Mouse (Mus musculus): ENCODE measurements at regions not wholly inside any gene's neighbourhood (a gene's known extent, or its start where the extent isn't known, plus 50 kb on each side); places are given as distances from the start of the nearest gene placed in this dataset.

- Histone ChIP-seq H3K4me2 (replicated peaks) (no peak overlapping the region), H3K9ac (replicated peaks) (peak overlapping the region; percentile 21; the same call in 1 of the 2 replicates), H3K27ac (peak overlapping the region; percentile 87), H3K36me3 (no peaks in the 10 kb centered on the region), H3K9me3 (no peaks in the 10 kb centered on the region), H3K4me3 (replicated peaks) (no peak overlapping the region), H3K4me1 (replicated peaks) (peaks cover 38% of the 10 kb centered on the region), H3K27me3 (no peaks in the 10 kb centered on the region)
- 36% methylated on average over 21 of the region's 21 CpGs for WGBS
- peak; percentile 89 for ATAC-seq
These were observed 118.4 kb downstream of the Cryba4 start for GRCm38 (mm10) chr5:112133688-112134573.

GRCm38 (mm10) chr5:112136646-112137045 lies 115.7 kb downstream of the Cryba4 start:
- ATAC-seq, result no peak
- no peaks in the 10 kb centered on the region for H3K9me3 ChIP-seq
- 49% methylated on average over 11 of the region's 14 CpGs for WGBS
- no peak overlapping the region; the same call in 1 of the 2 replicates for H3K27ac ChIP-seq
- no peak overlapping the region for H3K4me2 ChIP-seq (replicated peaks)
- H3K27me3 ChIP-seq, result no peaks in the 10 kb centered on the region; the same call in 1 of the 2 replicates
- no peak overlapping the region for H3K9ac ChIP-seq (replicated peaks)
- peaks cover 38% of the 10 kb centered on the region for H3K4me1 ChIP-seq (replicated peaks)
- H3K36me3 ChIP-seq, result no peaks in the 10 kb centered on the region
- no peak overlapping the region for H3K4me3 ChIP-seq (replicated peaks)

DNA sequence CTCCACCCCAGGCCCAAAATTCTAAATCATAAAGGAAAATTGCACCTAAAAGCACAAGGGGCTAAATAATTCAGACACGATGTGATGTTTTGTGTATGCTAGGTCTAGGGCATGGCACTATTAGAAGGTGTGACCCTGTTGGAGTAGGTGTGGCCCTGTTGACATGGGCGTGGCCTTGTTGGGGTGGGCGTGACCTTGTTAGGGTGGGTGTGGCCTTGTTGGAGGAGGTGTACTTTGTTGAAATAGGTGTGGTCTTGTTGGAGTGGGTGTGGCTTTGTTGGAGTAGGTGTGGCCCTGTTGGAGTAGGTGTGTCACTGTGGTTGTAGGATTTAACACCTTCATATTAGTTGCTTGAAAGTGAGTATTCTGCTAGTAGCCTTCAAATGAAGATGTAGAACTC lies 114.1 kb downstream of the Cryba4 start:
- Histone ChIP-seq H3K27ac (no peak overlapping the region), H3K4me3 (replicated peaks) (no peak overlapping the region), H3K4me1 (replicated peaks) (peaks cover 27% of the 10 kb centered on the region), H3K4me2 (replicated peaks) (no peak overlapping the region), H3K9me3 (no peaks in the 10 kb centered on the region), H3K9ac (replicated peaks) (no peak overlapping the region), H3K36me3 (no peaks in the 10 kb centered on the region), H3K27me3 (no peaks in the 10 kb centered on the region; the same call in 1 of the 2 replicates)
- 92% methylated on average over 3 of the region's 3 CpGs for WGBS
- no peak for ATAC-seq

DNA sequence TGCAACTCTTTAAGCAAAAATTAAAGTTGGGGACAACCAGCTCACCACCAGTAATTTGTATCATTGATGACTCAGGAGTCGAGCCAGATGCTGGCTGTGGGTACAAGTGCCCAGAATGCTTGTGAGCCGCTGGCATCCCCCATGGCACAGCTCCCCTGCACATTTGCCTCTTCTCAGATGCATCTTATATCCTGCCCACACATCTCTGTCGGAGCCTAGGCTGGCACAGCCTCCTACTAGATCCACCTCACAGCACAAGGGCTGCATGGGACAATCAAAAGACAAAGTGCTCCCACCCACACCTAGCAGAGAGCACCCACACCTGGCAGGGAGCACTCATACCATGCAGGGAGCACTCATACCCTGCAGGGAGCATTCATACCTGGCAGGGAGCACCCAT lies 109.6 kb downstream of the Cryba4 start:
- Histone ChIP-seq H3K9ac (replicated peaks) (no peak overlapping the region), H3K9me3 (no peaks in the 10 kb centered on the region), H3K36me3 (no peaks in the 10 kb centered on the region), H3K27me3 (no peaks in the 10 kb centered on the region; the same call in 1 of the 2 replicates), H3K4me2 (replicated peaks) (no peak overlapping the region), H3K4me3 (replicated peaks) (no peak overlapping the region), H3K27ac (no peak overlapping the region), H3K4me1 (replicated peaks) (no peaks in the 10 kb centered on the region; the same call in none of the 2 replicates)
- 90% methylated on average over 3 of the region's 3 CpGs for WGBS
- ATAC-seq, result no peak

- 80% methylated on average over 16 of the region's 16 CpGs for WGBS
- H3K4me2 ChIP-seq (replicated peaks), result no peak overlapping the region
- H3K4me3 ChIP-seq (replicated peaks), result no peak overlapping the region
- H3K9me3 ChIP-seq, result no peaks in the 10 kb centered on the region
- H3K36me3 ChIP-seq, result no peaks in the 10 kb centered on the region
- no peak overlapping the region for H3K27ac ChIP-seq
- ATAC-seq, result no peak
- no peak overlapping the region for H3K9ac ChIP-seq (replicated peaks)
- no peaks in the 10 kb centered on the region; the same call in none of the 2 replicates for H3K4me1 ChIP-seq (replicated peaks)
- no peaks in the 10 kb centered on the region; the same call in 1 of the 2 replicates for H3K27me3 ChIP-seq
These were observed 108.2 kb downstream of the Cryba4 start for GRCm38 (mm10) chr5:112143993-112144621.

DNA sequence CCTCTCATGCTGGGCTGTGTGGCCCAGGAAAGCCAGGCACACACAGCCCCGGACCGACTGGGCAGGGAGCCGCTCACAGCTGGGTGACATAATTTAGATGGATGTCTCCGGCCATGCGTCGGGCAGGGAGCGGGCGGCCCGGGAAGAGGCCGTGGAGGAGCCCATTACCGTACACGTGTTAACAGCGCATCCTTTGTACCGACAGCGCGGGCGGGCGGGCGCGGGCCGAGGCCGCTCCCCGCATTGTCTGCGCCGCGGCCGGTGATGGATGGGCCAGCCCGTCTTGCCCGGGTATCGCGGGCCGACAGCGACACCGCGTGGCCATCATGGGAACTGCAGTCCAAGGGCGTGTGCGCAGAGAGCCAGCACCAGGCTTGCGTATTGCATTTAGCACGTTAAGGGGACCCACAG lies 98.6 kb downstream of the Cryba4 start:
- 0 out of 2 replicates have a peak, but pooled peaks cover 3% of the 10 kb centered on the region for H3K4me1 ChIP-seq (replicated peaks)
- H3K36me3 ChIP-seq, result no peaks in the 10 kb centered on the region
- WGBS, result 1% methylated on average over 39 of the region's 39 CpGs
- H3K4me3 ChIP-seq (replicated peaks), result peak overlapping the region; percentile 25
- ATAC-seq, result peak; percentile 94
- no peaks in the 10 kb centered on the region; the same call in 1 of the 2 replicates for H3K9me3 ChIP-seq
- peaks cover 32% of the 10 kb centered on the region for H3K27me3 ChIP-seq
- peak overlapping the region; percentile 52 for H3K4me2 ChIP-seq (replicated peaks)
- H3K27ac ChIP-seq, result peak overlapping the region; percentile 25; the same call in 1 of the 2 replicates
- peak overlapping the region; percentile 39 for H3K9ac ChIP-seq (replicated peaks)

GRCm38 (mm10) chr5:112154650-112155049 lies 97.7 kb downstream of the Cryba4 start:
- H3K4me2 ChIP-seq (replicated peaks), result no peak overlapping the region
- no peak for ATAC-seq
- 73% methylated on average over 4 of the region's 4 CpGs for WGBS

GRCm38 (mm10) chr5:112155051-112155450 lies 97.3 kb downstream of the Cryba4 start:
- Histone ChIP-seq H3K27ac (no peak overlapping the region), H3K4me2 (replicated peaks) (no peak overlapping the region), H3K4me1 (replicated peaks) (0 out of 2 replicates have a peak, but pooled peaks cover 3% of the 10 kb centered on the region), H3K9me3 (no peaks in the 10 kb centered on the region; the same call in 1 of the 2 replicates), H3K9ac (replicated peaks) (no peak overlapping the region), H3K27me3 (peaks cover 35% of the 10 kb centered on the region), H3K4me3 (replicated peaks) (no peak overlapping the region), H3K36me3 (no peaks in the 10 kb centered on the region)
- no peak for ATAC-seq
- WGBS, result 70% methylated on average over 6 of the region's 6 CpGs

More at GRCm38 (mm10) chr5:112154650-112155049, 97.7 kb downstream of the Cryba4 start:
- Histone ChIP-seq H3K9me3 (no peaks in the 10 kb centered on the region; the same call in 1 of the 2 replicates), H3K27ac (no peak overlapping the region), H3K4me1 (replicated peaks) (0 out of 2 replicates have a peak, but pooled peaks cover 3% of the 10 kb centered on the region), H3K9ac (replicated peaks) (no peak overlapping the region), H3K4me3 (replicated peaks) (no peak overlapping the region), H3K27me3 (peaks cover 35% of the 10 kb centered on the region), H3K36me3 (no peaks in the 10 kb centered on the region)

DNA sequence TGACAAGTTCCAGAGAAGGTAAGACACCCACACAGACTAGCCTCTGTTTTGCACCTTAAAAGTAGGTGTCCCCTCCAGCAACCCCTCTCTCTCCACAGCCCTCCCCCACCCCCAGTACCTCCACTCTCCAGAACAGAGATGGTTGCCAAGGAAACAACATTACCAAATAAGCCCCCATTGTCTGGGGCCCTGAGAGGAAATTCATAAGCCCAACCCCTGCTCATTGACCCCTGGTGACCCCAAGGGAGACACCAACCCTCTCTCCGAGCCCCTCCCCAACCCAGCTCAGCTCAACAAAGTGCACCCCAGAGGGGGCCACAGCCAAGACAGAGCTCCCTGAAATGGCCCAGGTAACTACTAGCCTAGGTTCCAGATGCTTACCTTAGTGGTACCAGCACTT lies 96.3 kb downstream of the Cryba4 start:
- Histone ChIP-seq H3K4me2 (replicated peaks) (no peak overlapping the region), H3K27me3 (peaks cover 42% of the 10 kb centered on the region), H3K9me3 (no peaks in the 10 kb centered on the region; the same call in 1 of the 2 replicates), H3K4me1 (replicated peaks) (0 out of 2 replicates have a peak, but pooled peaks cover 3% of the 10 kb centered on the region), H3K9ac (replicated peaks) (no peak overlapping the region), H3K4me3 (replicated peaks) (no peak overlapping the region), H3K27ac (no peak overlapping the region), H3K36me3 (no peaks in the 10 kb centered on the region)
- no peak for ATAC-seq
- WGBS, result 12% methylated on average over 1 of the region's 1 CpGs

GRCm38 (mm10) chr5:112166410-112167175 lies 85.7 kb downstream of the Cryba4 start:
- peaks cover 41% of the 10 kb centered on the region for H3K4me1 ChIP-seq (replicated peaks)

DNA sequence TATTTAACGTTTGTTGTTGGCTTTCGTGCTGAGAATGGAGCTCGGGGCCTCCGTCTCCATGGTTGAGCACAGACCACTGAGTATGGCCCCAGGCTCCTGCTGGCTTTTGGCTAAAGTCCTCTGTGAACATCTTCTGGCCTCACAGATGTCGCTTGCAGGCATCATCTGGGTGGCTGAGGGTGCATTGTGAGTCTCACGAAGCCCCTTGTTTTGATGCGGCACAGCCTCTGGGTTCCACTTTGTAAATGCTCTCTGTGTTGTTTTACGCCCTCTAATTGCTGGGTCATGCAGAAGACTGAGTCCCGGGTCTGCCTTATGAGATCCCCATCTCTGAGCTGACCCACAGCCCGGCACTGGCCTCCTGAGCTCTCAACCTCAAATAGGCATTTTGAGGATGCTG lies 84.5 kb downstream of the Cryba4 start:
- Histone ChIP-seq H3K9ac (replicated peaks) (no peak overlapping the region), H3K4me3 (replicated peaks) (no peak overlapping the region), H3K4me1 (replicated peaks) (peaks cover 38% of the 10 kb centered on the region), H3K9me3 (no peaks in the 10 kb centered on the region), H3K27me3 (peaks cover 32% of the 10 kb centered on the region), H3K36me3 (no peaks in the 10 kb centered on the region), H3K4me2 (replicated peaks) (no peak overlapping the region), H3K27ac (no peak overlapping the region)
- 44% methylated on average over 10 of the region's 10 CpGs for WGBS
- ATAC-seq, result no peak

More at GRCm38 (mm10) chr5:112166410-112167175, 85.7 kb downstream of the Cryba4 start:
- H3K4me3 ChIP-seq (replicated peaks), result no peak overlapping the region
- peak overlapping the region; percentile 70 for H3K27ac ChIP-seq
- H3K36me3 ChIP-seq, result no peaks in the 10 kb centered on the region
- WGBS, result 8% methylated on average over 11 of the region's 11 CpGs
- H3K4me2 ChIP-seq (replicated peaks), result no peak overlapping the region
- no peaks in the 10 kb centered on the region for H3K9me3 ChIP-seq
- H3K27me3 ChIP-seq, result peaks cover 44% of the 10 kb centered on the region
- peak; percentile 85 for ATAC-seq
- peak overlapping the region; percentile 41; the same call in 1 of the 2 replicates for H3K9ac ChIP-seq (replicated peaks)
